In the genomic region with DNA sequence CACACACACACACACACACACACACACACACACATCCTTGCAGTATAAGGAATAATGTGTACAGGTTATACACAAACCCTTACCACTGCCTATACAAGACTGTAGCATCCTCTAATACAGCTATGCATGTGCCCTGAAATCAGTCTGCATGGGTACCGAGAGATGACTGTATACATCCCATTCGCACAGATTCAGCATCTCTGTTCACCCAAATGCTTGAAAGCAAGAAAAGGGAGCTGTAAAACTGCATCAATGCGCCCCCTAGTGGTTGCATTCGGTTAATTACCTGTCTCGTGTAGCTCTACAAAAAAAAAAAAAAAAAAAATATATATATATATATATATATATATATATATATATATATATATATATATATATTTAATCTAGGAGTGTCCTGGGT, we compare ENCODE assay signal across 9 mouse cellular contexts.
DNase-seq lines count a peak whose midpoint lies in the region; ATAC-seq and TF ChIP-seq lines count a peak whose summit lies in the region.
"Had no signal": no experiment of that assay in that cellular context is flagged by ENCODE, and none has a peak within 500 bp of the region (broad histone marks: within the 10 kb centered on the region; RNA-seq: fewer than 3 reads in every experiment).

No protein-coding gene starts in this region.

- no peak for TF ChIP-seq EP300 in liver, embryonic 14.5 days (IDR thresholded peaks at IDR 0.05; ENCODE audit: low read depth)

- H3K4me2 ChIP-seq in kidney, postnatal 0 days (ENCODE audit: low read length) = no peak overlapping the region
- no peak overlapping the region for H3K4me2 ChIP-seq in liver, embryonic 14.5 days (ENCODE audit: low read depth)

- TF ChIP-seq CTCF in kidney, postnatal 0 days (IDR thresholded peaks at IDR 0.05; ENCODE audit: low read depth) = peak; percentile 60
- peak; percentile 41 for TF ChIP-seq CTCF in liver, embryonic 14.5 days (IDR thresholded peaks at IDR 0.05; ENCODE audit: low read depth)

- WGBS in kidney, postnatal 0 days = 21% methylated on average over 5 of the region's 5 CpGs
- 21% methylated on average over 5 of the region's 5 CpGs for WGBS in liver, embryonic 14.5 days (ENCODE audit: insufficient replicate concordance)

- no peak overlapping the region for H3K27ac ChIP-seq in kidney, postnatal 0 days
- H3K27ac ChIP-seq in liver, embryonic 14.5 days = no peak overlapping the region

- H3K4me3 ChIP-seq in kidney, postnatal 0 days (replicated peaks; ENCODE audit: low read depth, low read length) = no peak overlapping the region
- H3K4me3 ChIP-seq in liver, embryonic 14.5 days (ENCODE audit: insufficient read depth in 1 of 2, low read depth in 2 of 2, low read length in 2 of 2) = no peak overlapping the region
- H3K4me3 ChIP-seq: embryonic facial prominence, embryonic 15.5 days had no signal

- no peak for ATAC-seq in kidney, postnatal 0 days (replicated peaks; ENCODE audit: low FRiP score, low read depth)
- ATAC-seq in liver, embryonic 14.5 days (ENCODE audit: insufficient read depth) = no peak

- no peaks in the 10 kb centered on the region for H3K27me3 ChIP-seq in kidney, postnatal 0 days (ENCODE audit: insufficient read depth, low read length)
- no peaks in the 10 kb centered on the region for H3K27me3 ChIP-seq in liver, embryonic 14.5 days (ENCODE audit: control insufficient read depth, insufficient read depth, low read length)
- H3K27me3 ChIP-seq: embryonic facial prominence, embryonic 15.5 days had no signal

- H3K4me1 ChIP-seq in kidney, postnatal 0 days (replicated peaks; ENCODE audit: insufficient read depth, low read length) = no peaks in the 10 kb centered on the region
- H3K4me1 ChIP-seq in liver, embryonic 14.5 days (replicated peaks; ENCODE audit: control insufficient read depth in 2 of 2, insufficient read depth in 2 of 2, low read length in 1 of 2) = no peaks in the 10 kb centered on the region

- no peaks in the 10 kb centered on the region for H3K36me3 ChIP-seq in kidney, postnatal 0 days (ENCODE audit: insufficient read depth, low read length)
- H3K36me3 ChIP-seq in liver, embryonic 14.5 days (replicated peaks; ENCODE audit: control insufficient read depth, insufficient read depth, low read depth) = no peaks in the 10 kb centered on the region
- H3K36me3 ChIP-seq: embryonic facial prominence, embryonic 15.5 days had no signal

- DNase-seq in ovary, postnatal 10 days (ENCODE audit: low spot score) = peak; percentile 24
- no peak for DNase-seq in ovary, adult 18-20 months (ENCODE audit: low spot score)
- peak; percentile 29 for DNase-seq in c-Kit-positive CD71-positive TER-119-positive erythroid progenitor cells, embryonic 14.5 days (ENCODE audit: low spot score)
- DNase-seq in forelimb bud, embryonic 11.5 days (ENCODE audit: low read depth, low spot score) = peak; percentile 74
- DNase-seq in kidney, postnatal 0 days (ENCODE audit: low spot score) = peak; percentile 78
- DNase-seq in liver, embryonic 14.5 days (ENCODE audit: low read depth in 3 of 3, low spot score in 3 of 3) = peak; percentile 3 to 9 (median 4)
- peak; percentile 35 for DNase-seq in retina, postnatal 7 days (ENCODE audit: low read depth, low spot score)
- DNase-seq in MN1 (ENCODE audit: low spot score) = no peak

- no peaks in the 10 kb centered on the region for H3K9me3 ChIP-seq in kidney, postnatal 0 days (replicated peaks; ENCODE audit: low read length)
- H3K9me3 ChIP-seq in liver, embryonic 14.5 days (ENCODE audit: control insufficient read depth, low read length) = no peaks in the 10 kb centered on the region
- H3K9me3 ChIP-seq: embryonic facial prominence, embryonic 15.5 days had no signal

- no peak overlapping the region for H3K9ac ChIP-seq in kidney, postnatal 0 days (ENCODE audit: low read depth, low read length)
- no peak overlapping the region for H3K9ac ChIP-seq in liver, embryonic 14.5 days (replicated peaks)
- H3K9ac ChIP-seq: embryonic facial prominence, embryonic 15.5 days had no signal

Comparison
In these comparisons a context has a peak if more than half of its experiments do, and no peak if none do; other contexts are left out.
1. DNase-seq: peak in ovary, postnatal 10 days (single experiment), c-Kit-positive CD71-positive TER-119-positive erythroid progenitor cells, embryonic 14.5 days (single experiment), forelimb bud, embryonic 11.5 days (single experiment), kidney, postnatal 0 days (single experiment), liver, embryonic 14.5 days (3 of 3) and retina, postnatal 7 days (single experiment); none in ovary, adult 18-20 months (single experiment) and MN1 (single experiment).